Comparison of ENCODE assay signal across 9 mouse cellular contexts in genomic region chr2:146834064-146834313, GRCm38 (mm10). TPM values are rescaled to one million over a fixed set of nuclear protein-coding genes. Genes with fewer than 3 reads are reported as not detected.
DNase-seq lines count a peak whose midpoint lies in the region; ATAC-seq and TF ChIP-seq lines count a peak whose summit lies in the region.
"Had no signal": no experiment of that assay in that cellular context is flagged by ENCODE, and none has a peak within 500 bp of the region (broad histone marks: within the 10 kb centered on the region; RNA-seq: fewer than 3 reads in every experiment).

No protein-coding gene starts in this region.

- intact Hi-C loops in left cerebral cortex, postnatal 25 days (cut with DNase I) = loop anchor here (2.0 to 5.0 kb wide), 2 partner anchors 112 to 355 kb away; no protein-coding TSS in a partner anchor

- no peak overlapping the region for H3K27ac ChIP-seq in heart, embryonic 16.5 days (ENCODE audit: low read length)
- no peak overlapping the region for H3K27ac ChIP-seq in bone marrow macrophage, adult 2 months (ENCODE audit: insufficient read depth, low read depth, low read length)
- peak overlapping the region; percentile 62 for H3K27ac ChIP-seq in forebrain, postnatal 0 days (ENCODE audit: low read depth, low read length)
- H3K27ac ChIP-seq in midbrain, embryonic 12.5 days (replicated peaks) = peak overlapping the region; percentile 88

- H3K4me2 ChIP-seq in heart, embryonic 16.5 days (ENCODE audit: low read depth, low read length) = peak overlapping the region; percentile 46; the same call in 1 of the 2 replicates
- H3K4me2 ChIP-seq in forebrain, postnatal 0 days (ENCODE audit: low read depth) = peak overlapping the region; percentile 41
- peak overlapping the region; percentile 50 for H3K4me2 ChIP-seq in midbrain, embryonic 12.5 days (replicated peaks)

- H3K36me3 ChIP-seq in heart, embryonic 16.5 days (ENCODE audit: control insufficient read depth, insufficient read depth) = no peaks in the 10 kb centered on the region
- H3K36me3 ChIP-seq in forebrain, postnatal 0 days (ENCODE audit: insufficient read depth) = no peaks in the 10 kb centered on the region
- no peaks in the 10 kb centered on the region for H3K36me3 ChIP-seq in midbrain, embryonic 12.5 days

- H3K4me3 ChIP-seq in heart, embryonic 16.5 days (ENCODE audit: low read length) = peak overlapping the region; percentile 29
- peak overlapping the region; percentile 32 for H3K4me3 ChIP-seq in bone marrow macrophage, adult 2 months (ENCODE audit: insufficient read depth, low read length)
- peak overlapping the region; percentile 21 for H3K4me3 ChIP-seq in forebrain, postnatal 0 days (ENCODE audit: low read depth, low read length)
- peak overlapping the region; percentile 33 for H3K4me3 ChIP-seq in midbrain, embryonic 12.5 days

- no peak for TF ChIP-seq POLR2A in bone marrow macrophage, adult 2 months (IDR thresholded peaks at IDR 0.05; ENCODE audit: borderline replicate concordance, low read depth, low read length)

- peaks cover 88% of the 10 kb centered on the region for H3K27me3 ChIP-seq in heart, embryonic 16.5 days (ENCODE audit: control insufficient read depth, insufficient read depth, low read length)
- peaks cover 69% of the 10 kb centered on the region for H3K27me3 ChIP-seq in forebrain, postnatal 0 days (ENCODE audit: insufficient read depth, low read length)
- peaks cover 81% of the 10 kb centered on the region for H3K27me3 ChIP-seq in midbrain, embryonic 12.5 days
- H3K27me3 ChIP-seq: CH12.LX had no signal

- no peak overlapping the region for H3K9ac ChIP-seq in heart, embryonic 16.5 days (ENCODE audit: low read length)
- H3K9ac ChIP-seq in forebrain, postnatal 0 days = peak overlapping the region; percentile 15; the same call in 1 of the 2 replicates
- H3K9ac ChIP-seq in midbrain, embryonic 12.5 days (replicated peaks) = peak overlapping the region; percentile 43; the same call in 1 of the 2 replicates

- no peak for TF ChIP-seq CTCF in bone marrow macrophage, adult 2 months (IDR thresholded peaks at IDR 0.05; ENCODE audit: low read depth, low read length)
- no peak for TF ChIP-seq CTCF in forebrain, postnatal 0 days (IDR thresholded peaks at IDR 0.05; ENCODE audit: low read depth)

- 1% methylated on average over 5 of the region's 5 CpGs for WGBS in heart, embryonic 16.5 days
- WGBS in forebrain, postnatal 0 days = under 1% methylated on average over 5 of the region's 5 CpGs
- under 1% methylated on average over 5 of the region's 5 CpGs for WGBS in midbrain, embryonic 12.5 days

- no peak for DNase-seq in heart, adult 9 months (ENCODE audit: low spot score in 2 of 2)
- no peak for DNase-seq in forebrain, postnatal 0 days
- no peak for DNase-seq in left cerebral cortex, postnatal 25 days (ENCODE audit: low spot score in 2 of 2)

- no peak for ATAC-seq in heart, embryonic 16.5 days (replicated peaks; ENCODE audit: extremely low read depth, insufficient read depth, low FRiP score)
- ATAC-seq in forebrain, postnatal 0 days = no peak
- no peak for ATAC-seq in midbrain, embryonic 12.5 days (ENCODE audit: low FRiP score, low read depth)
- ATAC-seq in monocyte, adult 5-6 weeks (replicated peaks; ENCODE audit: insufficient number of reproducible peaks, low FRiP score, low TSS enrichment, poor library complexity, severe bottlenecking) = no peak
- no peak for ATAC-seq in erythroblast, adult 5-6 weeks (replicated peaks; ENCODE audit: low FRiP score, poor library complexity, severe bottlenecking)

- H3K9me3 ChIP-seq in heart, embryonic 16.5 days (replicated peaks; ENCODE audit: control insufficient read depth, low read length) = no peaks in the 10 kb centered on the region
- H3K9me3 ChIP-seq in forebrain, postnatal 0 days (ENCODE audit: low read length) = no peaks in the 10 kb centered on the region
- no peaks in the 10 kb centered on the region for H3K9me3 ChIP-seq in midbrain, embryonic 12.5 days

- H3K4me1 ChIP-seq in heart, embryonic 16.5 days (ENCODE audit: control insufficient read depth, insufficient read depth, low read length) = peaks cover 7% of the 10 kb centered on the region
- H3K4me1 ChIP-seq in bone marrow macrophage, adult 2 months (ENCODE audit: control insufficient read depth, insufficient read depth, low read length) = no peaks in the 10 kb centered on the region
- H3K4me1 ChIP-seq in forebrain, postnatal 0 days (ENCODE audit: insufficient read depth) = no peaks in the 10 kb centered on the region
- H3K4me1 ChIP-seq in midbrain, embryonic 12.5 days = peaks cover 52% of the 10 kb centered on the region

RNA-seq across cellular contexts. Expression of gene Kiz, which starts 21.7 kb away (rescaled TPM):
- polyA plus RNA-seq in heart, embryonic 16.5 days (2015; fragmentation: Nextera tagmentation; extraction: Ambion mirVana) = 31.1 and 32.9 TPM in 2 replicates
- 22.3 and 30.2 TPM in 2 replicates for polyA plus RNA-seq in bone marrow macrophage, adult 2 months (2012; ENCODE audit: insufficient read depth, insufficient read length, missing spikeins)
- total RNA-seq in forebrain, postnatal 0 days (2014; rRNA removed) = 14.5 and 18.2 TPM in 2 replicates
- polyA plus RNA-seq in forebrain, postnatal 0 days (2015; fragmentation: Nextera tagmentation; extraction: Ambion mirVana) = 17.0 and 18.1 TPM in 2 replicates
- polyA plus RNA-seq in midbrain, embryonic 12.5 days (2016; fragmentation: Nextera tagmentation; extraction: Ambion mirVana) = 33.3 and 39.7 TPM in 2 replicates
- 28.7 to 31.7 TPM (median 30.8 TPM) in 3 replicates for total RNA-seq in monocyte, adult 5-6 weeks (2017)
- 10 to 100 TPM; 13.8 to 19.3 TPM for total RNA-seq in left cerebral cortex, postnatal 25 days (2021)
- total RNA-seq in erythroblast, adult 5-6 weeks (2015; ENCODE audit: low replicate concordance) = 8.3 and 22.6 TPM in 2 replicates
- 10.7 and 19.1 TPM in 2 replicates for total RNA-seq in erythroblast, adult 5-6 weeks (2017; ENCODE audit: low replicate concordance)

Comparison
In these comparisons a context has a peak if more than half of its experiments do, and no peak if none do; other contexts are left out.
1. H3K27ac ChIP-seq: peak in forebrain, postnatal 0 days (single experiment) and midbrain, embryonic 12.5 days (single experiment); none in heart, embryonic 16.5 days (single experiment) and bone marrow macrophage, adult 2 months (single experiment).
2. Peak in every context shown above with its lines, with median percentiles within 50 percentile points of each other: H3K4me2 ChIP-seq and H3K4me3 ChIP-seq.